Mouse (Mus musculus) C2C12 (cell line): ENCODE measurements around the gene Gpc6. TPM values are rescaled to one million over a fixed set of nuclear protein-coding genes. Genes with fewer than 3 reads are reported as not detected.

Source experiments
- H3K27me3 ChIP-seq: one replicate; pipeline ENCODE4 v1.6.1; 2011; ENCODE audit not compliant: control insufficient read depth, insufficient read depth, insufficient read length
- H3K36me3 ChIP-seq: one replicate; pipeline ENCODE4 v1.6.1; 2011; ENCODE audit not compliant: control insufficient read depth, insufficient read depth
- H3K4me3 ChIP-seq: one replicate; pipeline ENCODE4 v1.5.1; 2011; ENCODE audit warnings: mild to moderate bottlenecking, control low read depth; ENCODE audit not compliant: poor library complexity, insufficient read depth, severe bottlenecking
- H3K79me2 ChIP-seq: one replicate; pipeline ENCODE4 v1.6.1; 2011; ENCODE audit not compliant: control insufficient read depth, insufficient read depth
- H3K79me3 ChIP-seq: one replicate; pipeline ENCODE4 v1.6.1; 2011; ENCODE audit warnings: low read depth, control low read depth
- H3ac ChIP-seq: one replicate; pipeline ENCODE3; 2011; ENCODE audit warnings: low read depth; ENCODE audit not compliant: control insufficient read depth, insufficient read length
- CEBPB ChIP-seq: IDR thresholded peaks from one replicate; pipeline ENCODE4 v1.6.1; 2011; ENCODE audit warnings: low read depth, mild to moderate bottlenecking, control low read depth, moderate library complexity
- CTCF ChIP-seq: IDR thresholded peaks from one replicate; pipeline ENCODE4 v1.5.1; 2011; ENCODE audit not compliant: control insufficient read depth, insufficient read depth, insufficient read length
- FOSL1 ChIP-seq: IDR thresholded peaks from one replicate; pipeline ENCODE4 v1.8.0; 2011; ENCODE audit warnings: mild to moderate bottlenecking, low read length; ENCODE audit not compliant: poor library complexity, insufficient read depth, severe bottlenecking
- MAX ChIP-seq: IDR thresholded peaks from one replicate; pipeline ENCODE4 v1.6.1; 2011; ENCODE audit warnings: mild to moderate bottlenecking, control low read depth
- MYOD1 ChIP-seq: IDR thresholded peaks from one replicate; pipeline ENCODE4 v1.6.1; 2011; ENCODE audit warnings: low read depth; ENCODE audit not compliant: control insufficient read depth, insufficient read length
- MYOG ChIP-seq: IDR thresholded peaks from one replicate; pipeline ENCODE4 v1.6.1; 2011; ENCODE audit not compliant: control insufficient read depth, insufficient read length; ENCODE audit errors: extremely low read depth
- USF1 ChIP-seq: IDR thresholded peaks from one replicate; pipeline ENCODE4 v1.6.1; 2011; ENCODE audit warnings: low read depth, mild to moderate bottlenecking, control low read depth, moderate library complexity
- polyA plus RNA-seq: library from polyadenylated mRNA; unstranded; fragments of >200 nt; fragmentation: generic; extraction: Trizol; gene quantifications from one replicate; pipeline ENCODE4 v1.2.1, GENCODE M21; 2012; ENCODE audit warnings: missing spikeins

Gene Gpc6
- polyA plus RNA-seq, 1 experiment, result 9.6 TPM

- no peaks in the 10 kb centered on the region for H3K36me3 ChIP-seq
- H3K79me3 ChIP-seq, result no peaks in the 10 kb centered on the region
- no peak overlapping the region for H3ac ChIP-seq
- no peaks in the 10 kb centered on the region for H3K79me2 ChIP-seq
- TF ChIP-seq CTCF, result no peak
- no peak for TF ChIP-seq FOSL1
- no peak for TF ChIP-seq USF1
- TF ChIP-seq MAX, result no peak
- TF ChIP-seq MYOD1, result no peak
- TF ChIP-seq CEBPB, result no peak
- no peak for TF ChIP-seq MYOG
- H3K27me3 ChIP-seq, result no peaks in the 10 kb centered on the region
- H3K4me3 ChIP-seq, result no peak overlapping the region
Observed at GRCm38 (mm10) chr14:117562146-117562545, 637.0 kb downstream of the Gpc6 start.

- H3K4me3 ChIP-seq, result no peak overlapping the region
- no peaks in the 10 kb centered on the region for H3K79me3 ChIP-seq
- no peaks in the 10 kb centered on the region for H3K36me3 ChIP-seq
- no peaks in the 10 kb centered on the region for H3K79me2 ChIP-seq
- no peak overlapping the region for H3ac ChIP-seq
- no peak for TF ChIP-seq MYOD1
- no peak for TF ChIP-seq MYOG
- no peak for TF ChIP-seq USF1
- no peak for TF ChIP-seq FOSL1
- H3K27me3 ChIP-seq, result no peaks in the 10 kb centered on the region
Observed at GRCm38 (mm10) chr14:117569278-117569677, 644.2 kb downstream of the Gpc6 start.

- TF ChIP-seq MYOG (no peak), MYOD1 (no peak), CTCF (no peak), CEBPB (no peak), USF1 (no peak)
- Histone ChIP-seq H3ac (no peak overlapping the region), H3K27me3 (no peaks in the 10 kb centered on the region), H3K4me3 (no peak overlapping the region), H3K79me3 (no peaks in the 10 kb centered on the region), H3K79me2 (no peaks in the 10 kb centered on the region), H3K36me3 (no peaks in the 10 kb centered on the region)
Observed at GRCm38 (mm10) chr14:117572213-117572612, 647.1 kb downstream of the Gpc6 start.

GRCm38 (mm10) chr14:117574216-117574615 is 649.1 kb downstream of the Gpc6 start:
- H3ac ChIP-seq, result no peak overlapping the region
- no peak overlapping the region for H3K4me3 ChIP-seq
- H3K27me3 ChIP-seq, result no peaks in the 10 kb centered on the region
- no peaks in the 10 kb centered on the region for H3K79me3 ChIP-seq
- TF ChIP-seq CTCF, result no peak
- no peak for TF ChIP-seq MYOD1
- H3K79me2 ChIP-seq, result no peaks in the 10 kb centered on the region
- H3K36me3 ChIP-seq, result no peaks in the 10 kb centered on the region

DNA sequence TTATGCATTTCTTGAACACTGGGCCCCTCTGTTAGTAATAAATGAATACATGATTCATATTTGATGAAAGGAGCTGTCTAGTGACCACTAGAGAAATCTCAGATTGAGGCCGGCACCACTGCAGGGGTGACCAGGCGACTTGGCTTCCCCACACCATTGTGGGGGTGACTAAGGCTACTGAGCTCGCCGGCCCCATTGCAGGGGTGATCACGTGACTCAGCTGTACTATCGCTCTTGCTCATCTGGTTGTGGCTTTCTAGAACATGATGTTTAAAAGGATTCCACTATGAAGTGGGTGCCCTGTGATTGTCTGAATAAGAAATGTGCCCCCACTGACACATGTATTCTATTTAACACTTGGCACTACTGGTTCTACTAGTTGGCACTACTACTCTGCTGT is 656.6 kb downstream of the Gpc6 start:
- Histone ChIP-seq H3K36me3 (no peaks in the 10 kb centered on the region), H3K79me3 (no peaks in the 10 kb centered on the region), H3K4me3 (no peak overlapping the region), H3K79me2 (no peaks in the 10 kb centered on the region), H3ac (no peak overlapping the region), H3K27me3 (no peaks in the 10 kb centered on the region)
- TF ChIP-seq CTCF (no peak), USF1 (peak; percentile 77), MYOD1 (no peak), MAX (no peak), MYOG (no peak)

GRCm38 (mm10) chr14:117599758-117600157 is 674.6 kb downstream of the Gpc6 start:
- Histone ChIP-seq H3K4me3 (no peak overlapping the region), H3ac (no peak overlapping the region), H3K79me3 (no peaks in the 10 kb centered on the region), H3K27me3 (no peaks in the 10 kb centered on the region), H3K36me3 (no peaks in the 10 kb centered on the region), H3K79me2 (no peaks in the 10 kb centered on the region)
- TF ChIP-seq MYOG, result no peak
- no peak for TF ChIP-seq FOSL1
- no peak for TF ChIP-seq CTCF
- TF ChIP-seq MYOD1, result no peak
- TF ChIP-seq MAX, result no peak
- no peak for TF ChIP-seq USF1
- no peak for TF ChIP-seq CEBPB
